Mouse (Mus musculus): Measurements from ENCODE around the gene Arhgap35.

DNA sequence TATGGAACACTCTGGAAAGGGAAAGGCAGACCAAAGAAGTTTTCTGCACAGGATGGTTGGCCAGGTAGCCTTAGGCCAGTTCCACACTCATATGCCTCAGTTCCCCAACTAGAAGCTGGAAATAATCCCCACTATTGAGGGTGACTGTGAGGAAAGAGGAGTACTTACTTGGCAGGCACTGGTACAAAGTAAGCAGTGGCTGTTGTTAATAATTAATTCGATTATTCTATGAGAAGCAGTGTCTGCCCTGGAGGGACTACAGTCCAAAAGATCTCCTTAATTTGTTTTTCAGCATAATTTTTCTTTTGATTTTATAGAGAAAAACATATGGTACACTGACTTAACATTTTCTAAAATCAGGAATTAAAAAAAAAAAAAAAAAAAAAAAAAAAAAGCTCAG lies 10.7 kb downstream of the Arhgap35 start:
- TF ChIP-seq POLR2A (IDR thresholded peaks at IDR 0.05; ENCODE audit: control insufficient read depth, extremely low read depth, insufficient read depth, low read length, poor library complexity), result no peak
- TF ChIP-seq CTCF (IDR thresholded peaks at IDR 0.05; ENCODE audit: borderline replicate concordance, control insufficient read depth, extremely low read depth, insufficient read depth, low read length, poor library complexity), result no peak

Data from thymus, adult 2 months (tissue).